Mouse (Mus musculus) CH12.LX (cell line): ENCODE data around the gene Colgalt2. TPM values are rescaled to one million over a fixed set of nuclear protein-coding genes. Genes with fewer than 3 reads are reported as not detected.

ENCODE experiments used
- DNase-seq: peaks from one replicate; pipeline ENCODE4 v3.0.0-alpha.2; 2013; ENCODE audit errors: extremely low read depth
- H3K27ac ChIP-seq: 2 replicates; pipeline ENCODE4 v1.5.1; 2012; ENCODE audit warnings: low read depth, mild to moderate bottlenecking, control low read depth, moderate library complexity; ENCODE audit not compliant: insufficient read depth
- H3K27me3 ChIP-seq: replicated peaks from 2 replicates; pipeline ENCODE3; 2012; ENCODE audit warnings: inconsistent platforms
- H3K36me3 ChIP-seq, 2 experiments: replicated peaks in 1 of 2; 2 replicates each; pipeline versions ENCODE3 to v1.6.1; 2012; ENCODE audit warnings: inconsistent platforms in 1 of 2, low read length in 1 of 2, mild to moderate bottlenecking in 1 of 2, mixed read lengths in 1 of 2, moderate library complexity in 1 of 2; ENCODE audit not compliant: control insufficient read depth in 1 of 2, insufficient read depth in 1 of 2
- H3K4me1 ChIP-seq, 2 experiments: 2 replicates each; pipeline ENCODE4 v1.6.1; 2012; ENCODE audit warnings: inconsistent platforms in 1 of 2, moderate library complexity in 1 of 2; ENCODE audit not compliant: insufficient read depth in 2 of 2, control insufficient read depth in 1 of 2
- H3K4me2 ChIP-seq: 2 replicates; pipeline ENCODE4 v1.6.1; 2012; ENCODE audit warnings: low read depth, mild to moderate bottlenecking, control low read depth; ENCODE audit not compliant: poor library complexity, insufficient read depth, severe bottlenecking
- H3K4me3 ChIP-seq, 3 experiments: fragments of 150-350 bp in 1 of 3; sonication (generic) in 1 of 3; replicated peaks in 1 of 3; 2 replicates each; pipeline versions ENCODE3 to v1.5.1; 2011 to 2012; ENCODE audit warnings: low read depth in 2 of 3, low read length in 2 of 3, mild to moderate bottlenecking in 2 of 3, moderate library complexity in 2 of 3, control low read depth in 1 of 3, improper control_type of control experiment in 1 of 3, inconsistent platforms in 1 of 3, mixed read lengths in 1 of 3; ENCODE audit not compliant: poor library complexity in 1 of 3
- H3K79me2 ChIP-seq: replicated peaks from 2 replicates; pipeline ENCODE4 v1.6.1; 2012; ENCODE audit warnings: mild to moderate bottlenecking, moderate library complexity; ENCODE audit not compliant: control insufficient read depth, poor library complexity, insufficient read depth, severe bottlenecking; ENCODE audit errors: extremely low read depth
- H3K9ac ChIP-seq: 2 replicates; pipeline ENCODE4 v1.6.1; 2012; ENCODE audit warnings: low read depth, mild to moderate bottlenecking, control low read depth, moderate library complexity; ENCODE audit not compliant: insufficient read depth
- H3K9me3 ChIP-seq: replicated peaks from 2 replicates; pipeline ENCODE3; 2012; ENCODE audit warnings: low read length, inconsistent platforms, mixed read lengths
- CHD2 ChIP-seq: IDR thresholded peaks from 2 replicates; pipeline ENCODE4 v1.6.1; 2011; ENCODE audit warnings: low read length, improper control_type of control experiment
- CTCF ChIP-seq, 2 experiments: IDR thresholded peaks in 1 of 2; conservative IDR thresholded peaks in 1 of 2; 2 replicates each; pipeline ENCODE4 v1.5.1; 2011 to 2012; ENCODE audit warnings: low read depth in 2 of 2, low read length in 2 of 2, improper control_type of control experiment in 1 of 2, inconsistent platforms in 1 of 2, mild to moderate bottlenecking in 1 of 2, moderate library complexity in 1 of 2
- ETS1 ChIP-seq: conservative IDR thresholded peaks from 2 replicates; pipeline ENCODE4 v1.6.1; 2012; ENCODE audit warnings: low read depth, mild to moderate bottlenecking, inconsistent platforms, low read length, improper control_type of control experiment, moderate library complexity
- GABPA ChIP-seq: IDR thresholded peaks from 2 replicates; pipeline ENCODE4 v1.6.1; 2012; ENCODE audit warnings: low read depth, low read length, improper control_type of control experiment, inconsistent platforms; ENCODE audit not compliant: insufficient replicate concordance
- IRF4 ChIP-seq: IDR thresholded peaks from 2 replicates; pipeline ENCODE4 v1.6.1; 2014; ENCODE audit warnings: low read depth, mild to moderate bottlenecking, inconsistent platforms, low read length, improper control_type of control experiment
- JUN ChIP-seq: IDR thresholded peaks from 2 replicates; pipeline ENCODE4 v1.6.1; 2011; ENCODE audit warnings: low read depth, mild to moderate bottlenecking, low read length, improper control_type of control experiment, moderate library complexity; ENCODE audit not compliant: insufficient read depth
- KAT2A ChIP-seq: IDR thresholded peaks from 2 replicates; pipeline ENCODE4 v1.6.1; 2012; ENCODE audit warnings: low read length, improper control_type of control experiment, inconsistent platforms; ENCODE audit not compliant: insufficient replicate concordance
- MAX ChIP-seq: IDR thresholded peaks from 2 replicates; pipeline ENCODE4 v1.6.1; 2011; ENCODE audit warnings: low read length, improper control_type of control experiment
- MEF2A ChIP-seq: IDR thresholded peaks from 2 replicates; pipeline ENCODE4 v1.6.1; 2014; ENCODE audit warnings: low read depth, mild to moderate bottlenecking, inconsistent platforms, low read length, improper control_type of control experiment, borderline replicate concordance
- NELFE ChIP-seq: IDR thresholded peaks from 2 replicates; pipeline ENCODE4 v1.6.1; 2011; ENCODE audit warnings: low read depth, low read length, improper control_type of control experiment
- PAX5 ChIP-seq: IDR thresholded peaks from 2 replicates; pipeline ENCODE4 v1.6.1; 2012; ENCODE audit warnings: low read length, inconsistent platforms, mixed read lengths
- POLR2A ChIP-seq: IDR thresholded peaks from 2 replicates; pipeline ENCODE4 v1.6.1; 2011; ENCODE audit warnings: low read depth, mild to moderate bottlenecking, improper control_type of control experiment, low read length
- SIN3A ChIP-seq: IDR thresholded peaks from 2 replicates; pipeline ENCODE4 v1.6.1; 2012; ENCODE audit warnings: low read length, improper control_type of control experiment, inconsistent platforms
- SMC3 ChIP-seq: IDR thresholded peaks from 2 replicates; pipeline ENCODE4 v1.6.1; 2011; ENCODE audit warnings: low read depth, low read length, improper control_type of control experiment
- USF1 ChIP-seq: IDR thresholded peaks from 2 replicates; pipeline ENCODE4 v1.6.1; 2014; ENCODE audit warnings: low read depth, mild to moderate bottlenecking, inconsistent platforms, low read length, improper control_type of control experiment
- ZC3H11A ChIP-seq: IDR thresholded peaks from 2 replicates; pipeline ENCODE4 v1.6.1; 2012; ENCODE audit warnings: low read depth, mild to moderate bottlenecking, inconsistent platforms, low read length, improper control_type of control experiment
- ZKSCAN1 ChIP-seq: IDR thresholded peaks from 2 replicates; pipeline ENCODE4 v1.6.1; 2012; ENCODE audit warnings: low read depth, inconsistent platforms, low read length, improper control_type of control experiment, borderline replicate concordance
- ZMIZ1 ChIP-seq: IDR thresholded peaks from 2 replicates; pipeline ENCODE4 v1.6.1; 2012; ENCODE audit warnings: low read depth, mild to moderate bottlenecking, inconsistent platforms, low read length, improper control_type of control experiment
- dilution Hi-C: fragments of 300-500 bp; cut with MboI; formaldehyde crosslinking; loops from 2 replicates; pipeline ENCODE4 v1.14.3; 2020; ENCODE audit warnings: low sequenced_read_pairs; ENCODE audit not compliant: extremely low pct_unique_long_range_greater_than_20kb, extremely low pct_ligation_motif_present
- in situ Hi-C: fragments of 300-500 bp; cut with MboI; formaldehyde crosslinking; loops from 3 replicates; pipeline ENCODE4 v1.14.3; 2019; ENCODE audit warnings: low sequenced_read_pairs, low pct_ligation_motif_present, low pct_unique_long_range_greater_than_20kb, mixed read lengths
- polyA plus RNA-seq: library from polyadenylated mRNA; unstranded; fragments of >175 nt; gene quantifications from 2 replicates; pipeline ENCODE4 v1.2.1, GENCODE M21; 2012; ENCODE audit warnings: low read depth; ENCODE audit not compliant: insufficient read length
- total RNA-seq, 2 experiments: library from RNA; depleted of rRNA; stranded (reverse); fragments of 300-350 nt in 1 of 2; fragments of >200 nt in 1 of 2; gene quantifications; 2 replicates each; pipeline ENCODE4 v1.2.3; 2012 to 2014

Gene Colgalt2
- total and polyA plus RNA-seq, 3 experiments: not detected

DNA sequence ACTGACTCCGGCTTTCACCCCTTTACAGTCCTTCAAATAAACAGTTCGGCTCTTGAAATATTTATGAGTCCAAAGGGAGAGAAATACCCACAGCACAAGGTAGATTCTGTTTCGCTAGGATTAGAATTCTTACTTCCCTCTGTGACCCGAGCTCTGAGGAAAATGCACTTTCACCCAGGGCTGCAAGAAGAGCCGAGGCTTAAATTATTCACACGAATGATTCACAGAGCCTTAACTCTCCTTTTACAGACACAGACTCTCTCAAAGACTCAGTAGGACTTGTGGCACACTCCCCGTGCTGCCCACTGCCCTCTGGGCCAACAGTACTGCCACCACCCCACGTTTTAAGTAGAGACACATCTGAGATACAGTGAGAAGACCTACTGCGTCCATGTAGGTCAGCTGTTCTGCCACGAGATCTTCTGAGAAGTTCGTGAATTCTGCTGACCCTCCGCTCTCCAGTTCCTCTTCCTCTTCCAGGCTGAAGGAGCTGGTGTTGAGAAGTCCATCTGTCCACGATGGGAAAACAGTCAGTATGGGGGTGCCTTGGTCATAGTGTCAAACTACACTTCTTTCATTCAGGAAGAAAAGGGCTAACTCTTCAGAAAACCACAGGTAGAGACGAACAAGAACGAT, 154.4 kb downstream of the Colgalt2 start:
- in situ Hi-C loops (no loop called here), dilution Hi-C loops (no loop called here)

DNA sequence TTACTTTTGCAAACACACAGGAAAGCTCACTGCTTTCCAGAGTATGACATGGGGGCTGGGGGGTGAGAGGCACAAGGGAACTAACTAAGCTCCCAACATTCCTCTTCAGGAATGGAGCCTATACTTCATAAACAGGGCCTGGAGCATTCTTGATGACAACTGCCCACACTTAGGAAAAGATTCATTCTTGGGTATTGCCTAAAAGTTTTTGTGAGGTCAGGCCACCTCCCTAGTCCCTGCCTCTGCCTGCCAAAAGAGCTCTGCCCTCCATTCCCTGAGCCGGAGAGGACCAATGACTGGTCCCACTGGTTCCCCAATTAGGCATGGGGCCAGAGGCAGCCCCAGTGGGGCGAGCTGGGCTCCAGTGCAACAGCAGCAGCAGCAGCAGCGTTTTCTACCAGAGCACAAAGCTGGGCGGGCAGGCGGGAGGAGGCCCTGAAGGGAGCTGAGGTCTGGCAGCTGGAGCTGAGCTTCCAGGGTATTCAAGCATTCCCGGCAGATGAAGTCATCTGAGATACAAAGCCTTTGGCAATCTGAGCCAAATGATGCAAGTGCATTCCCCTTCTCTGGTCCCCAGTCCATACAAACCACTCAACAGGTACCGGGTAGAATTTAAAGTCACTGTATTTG, 156.4 kb downstream of the Colgalt2 start:
- Histone ChIP-seq H3K9me3 (no peaks in the 10 kb centered on the region), H3K27ac (no peak overlapping the region), H3K79me2 (no peaks in the 10 kb centered on the region), H3K4me1 (peaks cover 0 to 15% of the 10 kb centered on the region in 2 experiments; a peak in 2 of 4 replicates), H3K27me3 (no peaks in the 10 kb centered on the region), H3K36me3 (no peaks in the 10 kb centered on the region), H3K4me2 (no peak overlapping the region), H3K4me3 (no peak overlapping the region), H3K9ac (no peak overlapping the region)
- DNase-seq: no peak
- in situ Hi-C loops (no loop called here), dilution Hi-C loops (no loop called here)
- TF ChIP-seq USF1 (no peak), JUN (no peak), ZMIZ1 (no peak), ETS1 (no peak), ZC3H11A (no peak), KAT2A (no peak), ZKSCAN1 (no peak), MEF2A (no peak), IRF4 (no peak), PAX5 (no peak), POLR2A (no peak), NELFE (no peak), MAX (no peak)

More for the DNA sequence above, 154.4 kb downstream of the Colgalt2 start:
- Histone ChIP-seq H3K4me2 (no peak overlapping the region), H3K36me3 (no peaks in the 10 kb centered on the region)
- TF ChIP-seq GABPA: no peak
- TF ChIP-seq ZKSCAN1: no peak
- no peak for TF ChIP-seq SMC3
- no peak for TF ChIP-seq PAX5
- no peak for TF ChIP-seq NELFE
- no peak for TF ChIP-seq ZMIZ1
- no peak for TF ChIP-seq MAX
- no peak for TF ChIP-seq SIN3A
- no peak for TF ChIP-seq CHD2
- TF ChIP-seq CTCF (conservative IDR thresholded peaks at IDR 0.05 in 1 of 2, IDR thresholded peaks at IDR 0.05 in 1 of 2; ENCODE audit: low read depth in 2 of 2, low read length in 2 of 2): no peak
- TF ChIP-seq, all 38 proteins: peak for 0
- Histone ChIP-seq H3K79me2 (no peaks in the 10 kb centered on the region), H3K9me3 (no peaks in the 10 kb centered on the region), H3K4me1 (peaks cover 0 to 8% of the 10 kb centered on the region in 2 experiments; a peak in 1 of 4 replicates), H3K9ac (no peak overlapping the region), H3K4me3 (no peak overlapping the region), H3K27me3 (no peaks in the 10 kb centered on the region), H3K27ac (no peak overlapping the region)
- no peak for DNase-seq
